8 mouse cellular contexts compared by ENCODE assay signal in genomic region chr2:25292856-25293255, GRCm38 (mm10). TPM values are rescaled to one million over a fixed set of nuclear protein-coding genes. Genes with fewer than 3 reads are reported as not detected.
A peak's percentile ranks its signal among the peaks of the same experiment; 100 is the strongest.
DNase-seq lines count a peak whose midpoint lies in the region; ATAC-seq and TF ChIP-seq lines count a peak whose summit lies in the region.

No protein-coding gene starts in this region.

- peaks cover 27% of the 10 kb centered on the region for H3K4me1 ChIP-seq in hindbrain, embryonic 10.5 days (replicated peaks)
- peaks cover 16% of the 10 kb centered on the region for H3K4me1 ChIP-seq in hindbrain, embryonic 12.5 days
- H3K4me1 ChIP-seq in MEL (ENCODE audit: control insufficient read depth in 1 of 2, insufficient read depth in 2 of 2, low read length in 2 of 2) = peaks cover 0 to 13% of the 10 kb centered on the region in 2 experiments; a peak in 2 of 4 replicates
- H3K4me1 ChIP-seq in heart, adult 2 months (ENCODE audit: control insufficient read depth, insufficient read depth, low read length) = peaks cover 2% of the 10 kb centered on the region; the same call in 1 of the 2 replicates

- no peak overlapping the region for H3K9ac ChIP-seq in hindbrain, embryonic 12.5 days
- no peak overlapping the region for H3K9ac ChIP-seq in MEL (ENCODE audit: control insufficient read depth, low read depth, low read length, poor library complexity, severe bottlenecking)
- H3K9ac ChIP-seq in heart, adult 2 months (ENCODE audit: low read depth, low read length) = peak overlapping the region; percentile 62

- no peaks in the 10 kb centered on the region for H3K79me2 ChIP-seq in MEL (ENCODE audit: control insufficient read depth, insufficient read depth, low read length, poor library complexity)
- no peaks in the 10 kb centered on the region for H3K79me2 ChIP-seq in heart, adult 2 months (replicated peaks; ENCODE audit: control insufficient read depth, insufficient read depth, low read length)

- H3K27me3 ChIP-seq in hindbrain, embryonic 10.5 days (ENCODE audit: insufficient read depth, poor library complexity, severe bottlenecking) = peaks cover 97% of the 10 kb centered on the region
- H3K27me3 ChIP-seq in hindbrain, embryonic 12.5 days = peaks cover 98% of the 10 kb centered on the region
- H3K27me3 ChIP-seq in MEL (ENCODE audit: control insufficient read depth in 1 of 2, insufficient read depth in 2 of 2, low read length in 2 of 2) = peaks cover 0 to 4% of the 10 kb centered on the region in 2 experiments; a peak in 2 of 4 replicates
- H3K27me3 ChIP-seq in heart, adult 2 months (ENCODE audit: control insufficient read depth, insufficient read depth, low read length) = peaks cover 8% of the 10 kb centered on the region

- TF ChIP-seq EP300 in MEL (IDR thresholded peaks at IDR 0.05; ENCODE audit: low read depth in 1 of 2, low read length in 2 of 2) = no peak
- TF ChIP-seq EP300 in heart, adult 2 months (IDR thresholded peaks at IDR 0.05; ENCODE audit: insufficient read depth, low read depth, low read length) = 0 out of 2 replicates have a peak, but pooled peaks have one; percentile 28

- TF ChIP-seq RAD21 in MEL (IDR thresholded peaks at IDR 0.05; ENCODE audit: low read depth, low read length) = peak; percentile 51

- peak overlapping the region; percentile 43; the same call in 1 of the 2 replicates for H3K4me3 ChIP-seq in hindbrain, embryonic 10.5 days
- no peak overlapping the region for H3K4me3 ChIP-seq in hindbrain, embryonic 12.5 days
- no peak overlapping the region for H3K4me3 ChIP-seq in MEL (ENCODE audit: control insufficient read depth in 1 of 2, insufficient read depth in 1 of 2, low read depth in 2 of 2, low read length in 2 of 2)
- H3K4me3 ChIP-seq in heart, adult 2 months = peak overlapping the region; percentile 51

- H3K9me3 ChIP-seq in hindbrain, embryonic 10.5 days = no peaks in the 10 kb centered on the region
- H3K9me3 ChIP-seq in hindbrain, embryonic 12.5 days (replicated peaks) = no peaks in the 10 kb centered on the region
- no peaks in the 10 kb centered on the region for H3K9me3 ChIP-seq in MEL (replicated peaks; ENCODE audit: insufficient read depth, low read length)

- peak overlapping the region; percentile 62; the same call in 1 of the 2 replicates for H3K27ac ChIP-seq in hindbrain, embryonic 10.5 days
- H3K27ac ChIP-seq in hindbrain, embryonic 12.5 days = no peak overlapping the region
- no peak overlapping the region for H3K27ac ChIP-seq in MEL (ENCODE audit: control insufficient read depth, low read depth, low read length)
- peak overlapping the region; percentile 51; the same call in 1 of the 2 replicates for H3K27ac ChIP-seq in heart, adult 2 months

- no peak for TF ChIP-seq POLR2A in MEL (IDR thresholded peaks at IDR 0.05; ENCODE audit: control insufficient read depth in 1 of 2, insufficient read depth in 1 of 2, low read depth in 1 of 2, low read length in 2 of 2, poor library complexity in 1 of 2)
- TF ChIP-seq POLR2A in heart, adult 2 months (IDR thresholded peaks at IDR 0.05; ENCODE audit: insufficient read depth, low read depth, low read length) = no peak

- peak; percentile 83 for DNase-seq in hindbrain, embryonic 10.5 days (ENCODE audit: low spot score)
- DNase-seq in MEL (ENCODE audit: low read depth, low spot score) = peak; percentile 69
- DNase-seq in cerebellum, postnatal 10 days = peak; percentile 95 to 97
- DNase-seq in heart, adult 2 months = peak; percentile 75 to 86
- DNase-seq in kidney, postnatal 14 days = peak; percentile 78
- peak; percentile 87 for DNase-seq in lung, postnatal 36 days
- peak; percentile 43 to 56 for DNase-seq in spleen, postnatal 36 days (ENCODE audit: low spot score in 2 of 2)

- no peaks in the 10 kb centered on the region for H3K36me3 ChIP-seq in hindbrain, embryonic 10.5 days
- H3K36me3 ChIP-seq in hindbrain, embryonic 12.5 days = no peaks in the 10 kb centered on the region
- H3K36me3 ChIP-seq in MEL (ENCODE audit: control insufficient read depth in 1 of 2, insufficient read depth in 2 of 2, low read length in 2 of 2) = no peaks in the 10 kb centered on the region; a peak in 1 of 4 replicates
- H3K36me3 ChIP-seq in heart, adult 2 months (ENCODE audit: control insufficient read depth, insufficient read depth, low read length) = no peaks in the 10 kb centered on the region

- intact Hi-C loops in heart, adult 2 months (cut with DNase I) = loop anchor here (2.0 kb wide), 2 partner anchors 14 to 34 kb away; no protein-coding TSS in a partner anchor

- no peak overlapping the region for H3K4me2 ChIP-seq in hindbrain, embryonic 12.5 days (replicated peaks)

- WGBS in hindbrain, embryonic 10.5 days = 0% methylated on average over 1 of the region's 1 CpGs
- 0% methylated on average over 1 of the region's 1 CpGs for WGBS in hindbrain, embryonic 12.5 days
- 5% methylated on average over 1 of the region's 1 CpGs for WGBS in heart, adult 2 months

- no peak for ATAC-seq in hindbrain, embryonic 12.5 days (ENCODE audit: low FRiP score)

- TF ChIP-seq CTCF in MEL (IDR thresholded peaks at IDR 0.05 in 2 of 3, conservative IDR thresholded peaks at IDR 0.05 in 1 of 3; ENCODE audit: control insufficient read depth in 1 of 3, insufficient read depth in 1 of 3, low read depth in 2 of 3, low read length in 3 of 3, poor library complexity in 1 of 3, severe bottlenecking in 1 of 3) = peak; percentile 90 to 95 (median 91)
- TF ChIP-seq CTCF in heart, adult 2 months (IDR thresholded peaks at IDR 0.05) = no peak; the same call in 1 of the 2 replicates

TF ChIP-seq in MEL, 35 proteins besides CTCF, POLR2A, EP300 and RAD21:
- TF ChIP-seq MYC (IDR thresholded peaks at IDR 0.05; ENCODE audit: low read depth, low read length) (no peak), ZC3H11A (IDR thresholded peaks at IDR 0.05; ENCODE audit: low read depth, low read length) (peak; percentile 54), MXI1 (IDR thresholded peaks at IDR 0.05; ENCODE audit: low read depth, low read length) (no peak), SMC3 (IDR thresholded peaks at IDR 0.05; ENCODE audit: low read depth, low read length) (peak; percentile 88), SIN3A (IDR thresholded peaks at IDR 0.05; ENCODE audit: low read length) (peak; percentile 25), NRF1 (IDR thresholded peaks at IDR 0.05; ENCODE audit: insufficient read depth, low read depth, low read length, poor library complexity, severe bottlenecking) (no peak)
TF ChIP-seq in MEL: peak in this region for 3.

RNA-seq across cellular contexts. Expression of gene Lrrc26, which starts 3.1 kb away (rescaled TPM):
- not detected in 2 replicates for polyA plus RNA-seq in hindbrain, embryonic 10.5 days (2016; fragmentation: Nextera tagmentation; extraction: Ambion mirVana)
- not detected in 2 replicates for polyA plus RNA-seq in hindbrain, embryonic 12.5 days (2016; fragmentation: Nextera tagmentation; extraction: Ambion mirVana)
- total RNA-seq in MEL (2012; rRNA removed) = not detected in 2 replicates
- polyA plus RNA-seq in MEL (2012; ENCODE audit: insufficient read depth in 1 of 2, insufficient read length in 2 of 2, low read depth in 1 of 2, low replicate concordance in 2 of 2, missing spikeins in 1 of 2) = not detected
- not detected for total RNA-seq in heart, adult 2 months (2021)
- 2.9 TPM in 1 of 2 replicates, not detected in the other for polyA plus RNA-seq in heart, adult 2 months (2012; rRNA removed)

RNA-seq across cellular contexts. Expression of gene Tmem210, which starts 4.9 kb away (rescaled TPM):
- not detected in 2 replicates for polyA plus RNA-seq in hindbrain, embryonic 10.5 days (2016; fragmentation: Nextera tagmentation; extraction: Ambion mirVana)
- polyA plus RNA-seq in hindbrain, embryonic 12.5 days (2016; fragmentation: Nextera tagmentation; extraction: Ambion mirVana) = not detected in 2 replicates
- not detected in 2 replicates for total RNA-seq in MEL (2012; rRNA removed)
- polyA plus RNA-seq in MEL (2012; ENCODE audit: insufficient read depth in 1 of 2, insufficient read length in 2 of 2, low read depth in 1 of 2, low replicate concordance in 2 of 2, missing spikeins in 1 of 2) = not detected
- total RNA-seq in heart, adult 2 months (2021) = not detected
- polyA plus RNA-seq in heart, adult 2 months (2012; rRNA removed) = 0.27 and 0.44 TPM in 2 replicates

RNA-seq across cellular contexts. Expression of gene Anapc2, which starts 20.6 kb away (rescaled TPM):
- polyA plus RNA-seq in hindbrain, embryonic 10.5 days (2016; fragmentation: Nextera tagmentation; extraction: Ambion mirVana) = 150 and 156 TPM in 2 replicates
- 147 and 152 TPM in 2 replicates for polyA plus RNA-seq in hindbrain, embryonic 12.5 days (2016; fragmentation: Nextera tagmentation; extraction: Ambion mirVana)
- total RNA-seq in MEL (2012; rRNA removed) = 9.8 and 10.3 TPM in 2 replicates
- 10 to 100 TPM in 1 of 2 experiments, not detected in 1; 67.0 TPM for polyA plus RNA-seq in MEL (2012; ENCODE audit: insufficient read depth in 1 of 2, insufficient read length in 2 of 2, low read depth in 1 of 2, low replicate concordance in 2 of 2, missing spikeins in 1 of 2)
- 10 to 100 TPM; 36.0 to 36.3 TPM for total RNA-seq in heart, adult 2 months (2021)
- polyA plus RNA-seq in heart, adult 2 months (2012; rRNA removed) = 57.2 and 68.2 TPM in 2 replicates

RNA-seq across cellular contexts. Expression of gene Ssna1, which starts 20.6 kb away (rescaled TPM):
- polyA plus RNA-seq in hindbrain, embryonic 10.5 days (2016; fragmentation: Nextera tagmentation; extraction: Ambion mirVana) = 248 and 259 TPM in 2 replicates
- polyA plus RNA-seq in hindbrain, embryonic 12.5 days (2016; fragmentation: Nextera tagmentation; extraction: Ambion mirVana) = 195 and 201 TPM in 2 replicates
- total RNA-seq in MEL (2012; rRNA removed) = 194 and 226 TPM in 2 replicates
- polyA plus RNA-seq in MEL (2012; ENCODE audit: insufficient read depth in 1 of 2, insufficient read length in 2 of 2, low read depth in 1 of 2, low replicate concordance in 2 of 2, missing spikeins in 1 of 2) = 100 to 1,000 TPM in 1 of 2 experiments, not detected in 1; 158 TPM
- 10 to 100 TPM; 39.7 to 41.5 TPM for total RNA-seq in heart, adult 2 months (2021)
- polyA plus RNA-seq in heart, adult 2 months (2012; rRNA removed) = 33.1 and 36.3 TPM in 2 replicates

RNA-seq across cellular contexts. Expression of gene Grin1, which starts 26.1 kb away (rescaled TPM):
- polyA plus RNA-seq in hindbrain, embryonic 10.5 days (2016; fragmentation: Nextera tagmentation; extraction: Ambion mirVana) = 1.2 and 4.5 TPM in 2 replicates
- 6.3 and 6.9 TPM in 2 replicates for polyA plus RNA-seq in hindbrain, embryonic 12.5 days (2016; fragmentation: Nextera tagmentation; extraction: Ambion mirVana)
- total RNA-seq in MEL (2012; rRNA removed) = not detected in 2 replicates
- under 1 TPM in 1 of 2 experiments, not detected in 1; 0.07 TPM for polyA plus RNA-seq in MEL (2012; ENCODE audit: insufficient read depth in 1 of 2, insufficient read length in 2 of 2, low read depth in 1 of 2, low replicate concordance in 2 of 2, missing spikeins in 1 of 2)
- not detected for total RNA-seq in heart, adult 2 months (2021)
- polyA plus RNA-seq in heart, adult 2 months (2012; rRNA removed) = 0.18 and 0.41 TPM in 2 replicates

Comparison
In these comparisons a context has a peak if more than half of its experiments do, and no peak if none do; other contexts are left out.
1. H3K27ac ChIP-seq: peak in hindbrain, embryonic 10.5 days (single experiment) and heart, adult 2 months (single experiment); none in hindbrain, embryonic 12.5 days (single experiment) and MEL (single experiment).
2. H3K4me3 ChIP-seq: peak in hindbrain, embryonic 10.5 days (single experiment) and heart, adult 2 months (single experiment); none in hindbrain, embryonic 12.5 days (single experiment) and MEL (0 of 2).
3. Peak in every context shown above with its lines, with median percentiles within 50 percentile points of each other: DNase-seq.